Mouse (Mus musculus) forebrain, embryonic 14.5 days (tissue): ENCODE data around the gene Rab5if. TPM values are rescaled to one million over a fixed set of nuclear protein-coding genes. Genes with fewer than 3 reads are reported as not detected.

Experiments used
- ATAC-seq: fragments of 200-750 bp; cut with Nextera tagmentation; 2 replicates; pipeline ENCODE4 v1.8.0; 2017; ENCODE audit warnings: mild to moderate bottlenecking, moderate library complexity
- DNase-seq: peaks from one replicate; pipeline ENCODE4 v3.0.0-alpha.2; 2015; ENCODE audit warnings: low spot score
- H3K27ac ChIP-seq: fragments of 300-500 bp; sonication (generic); 2 replicates; pipeline ENCODE4 v1.5.1; 2014; ENCODE audit warnings: low read depth, mild to moderate bottlenecking, control low read depth, low read length, moderate library complexity
- H3K27me3 ChIP-seq: fragments of 300-500 bp; sonication (generic); replicated peaks from 2 replicates; pipeline ENCODE4 v1.6.1; 2014; ENCODE audit warnings: low read length, control low read depth, mixed read lengths; ENCODE audit not compliant: control insufficient read depth, insufficient read depth
- H3K36me3 ChIP-seq: fragments of 300-500 bp; sonication (generic); 2 replicates; pipeline ENCODE4 v1.6.1; 2014; ENCODE audit warnings: low read length, control low read depth; ENCODE audit not compliant: control insufficient read depth, insufficient read depth
- H3K4me1 ChIP-seq: fragments of 300-500 bp; sonication (generic); 2 replicates; pipeline ENCODE4 v1.6.1; 2014; ENCODE audit warnings: antibody characterized with exemption, low read length, control low read depth; ENCODE audit not compliant: control insufficient read depth, insufficient read depth
- H3K4me2 ChIP-seq: fragments of 300-500 bp; sonication (generic); 2 replicates; pipeline ENCODE4 v1.6.1; 2014; ENCODE audit warnings: mild to moderate bottlenecking, control low read depth, low read length
- H3K4me3 ChIP-seq: fragments of 300-500 bp; sonication (generic); 2 replicates; pipeline ENCODE4 v1.5.1; 2014; ENCODE audit warnings: low read depth, low read length, control low read depth
- H3K9ac ChIP-seq: fragments of 300-500 bp; sonication (generic); 2 replicates; pipeline ENCODE4 v1.6.1; 2014; ENCODE audit warnings: mild to moderate bottlenecking, low read length, control low read depth, moderate library complexity
- H3K9me3 ChIP-seq: fragments of 300-500 bp; sonication (generic); replicated peaks from 2 replicates; pipeline ENCODE4 v1.6.1; 2016; ENCODE audit warnings: low read length, control low read depth, mixed read lengths; ENCODE audit not compliant: control insufficient read depth
- WGBS: fragments of 180-500 bp; shearing (Covaris S2); extraction: QIAGEN DNeasy Blood & Tissue Kit; methylation state at CpG from one replicate; pipeline ENCODE4 v1.1.7; 2014; 5-methylcytosine and 5-hydroxymethylcytosine counted together
- polyA plus RNA-seq: library from polyadenylated mRNA; unstranded; fragments of >200 nt; fragmentation: Nextera tagmentation; extraction: Ambion mirVana; gene quantifications from 2 replicates; pipeline ENCODE4 v1.2.1, GENCODE M21; 2014

The Rab5if gene
- polyA plus RNA-seq, 1 experiment from 2014 or later: 174 TPM

DNA sequence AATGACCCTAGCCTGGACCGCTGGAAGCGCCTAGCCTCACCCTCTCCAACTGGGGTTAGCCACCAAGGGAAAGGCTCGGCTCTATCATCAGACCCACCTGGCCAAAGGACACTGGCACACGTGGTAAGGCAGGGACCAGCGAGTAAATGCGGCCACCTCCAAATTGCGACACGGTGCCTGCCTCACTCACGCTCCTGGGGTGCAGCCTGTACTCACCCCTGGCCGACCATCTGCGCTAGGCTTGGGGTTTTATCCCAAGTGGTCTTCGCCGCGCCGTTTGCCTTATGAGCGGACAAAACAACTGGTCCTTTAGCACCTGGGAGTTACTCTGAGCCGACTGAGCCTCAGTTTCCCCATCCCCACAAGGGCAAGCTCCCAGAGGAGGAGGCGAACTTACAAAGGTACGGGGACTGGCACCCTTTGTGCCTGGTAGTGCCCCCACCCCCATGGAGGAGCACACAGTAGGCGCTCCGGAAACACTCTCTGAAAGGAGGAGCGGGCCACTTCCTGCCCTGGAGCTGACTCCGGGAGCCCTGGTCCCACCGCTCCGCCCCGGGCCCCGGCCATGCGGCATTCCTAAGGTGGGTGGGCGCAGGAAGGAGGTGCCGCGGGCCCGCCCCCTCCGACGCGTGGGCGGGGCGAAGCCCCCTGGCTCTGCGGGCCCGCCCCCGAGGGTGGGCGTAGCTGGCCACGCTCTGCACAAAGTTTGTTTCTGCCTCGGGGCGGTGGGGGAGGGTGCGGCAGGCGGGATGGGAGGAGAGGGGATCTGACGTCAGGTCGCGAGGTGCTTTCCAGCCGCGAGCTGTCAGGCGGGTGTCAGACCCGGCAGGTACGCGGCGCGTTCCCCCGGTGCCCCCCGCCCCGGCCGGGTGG, 23.4 kb upstream of the Rab5if start, which contains the start of gene Tgif2:
Gene Tgif2, plus strand, starts transcription at position 689 of the 873 bp plus-strand sequence.
- peak; percentile 75 for ATAC-seq
- H3K36me3 ChIP-seq: no peaks in the 10 kb centered on the region

GRCm38 (mm10) chr2:156840301-156841027, 22.5 kb upstream of the Rab5if start:
- ATAC-seq: peak; percentile 60
- H3K4me2 ChIP-seq: peak overlapping the region; percentile 83
- H3K4me3 ChIP-seq: peak overlapping the region; percentile 79
- H3K27me3 ChIP-seq: no peaks in the 10 kb centered on the region
- no peaks in the 10 kb centered on the region for H3K9me3 ChIP-seq
- peak overlapping the region; percentile 81 for H3K9ac ChIP-seq
- DNase-seq: peak; percentile 67
- WGBS: under 1% methylated on average over 55 of the region's 79 CpGs
- peak overlapping the region; percentile 92 for H3K27ac ChIP-seq
- H3K4me1 ChIP-seq: peaks cover 36% of the 10 kb centered on the region
- H3K36me3 ChIP-seq: no peaks in the 10 kb centered on the region; the same call in 1 of the 2 replicates

More for the DNA sequence above, 23.4 kb upstream of the Rab5if start, which contains the start of gene Tgif2:
- WGBS: 2% methylated on average over 55 of the region's 61 CpGs
- Histone ChIP-seq H3K9me3 (no peaks in the 10 kb centered on the region), H3K4me1 (peaks cover 27% of the 10 kb centered on the region), H3K4me2 (peak within 1 kb of the TSS; percentile 83), H3K27me3 (no peaks in the 10 kb centered on the region), H3K9ac (peak within 1 kb of the TSS; percentile 81), H3K27ac (peak within 1 kb of the TSS; percentile 92), H3K4me3 (peak within 1 kb of the TSS; percentile 79)
- peak; percentile 92 for DNase-seq

DNA sequence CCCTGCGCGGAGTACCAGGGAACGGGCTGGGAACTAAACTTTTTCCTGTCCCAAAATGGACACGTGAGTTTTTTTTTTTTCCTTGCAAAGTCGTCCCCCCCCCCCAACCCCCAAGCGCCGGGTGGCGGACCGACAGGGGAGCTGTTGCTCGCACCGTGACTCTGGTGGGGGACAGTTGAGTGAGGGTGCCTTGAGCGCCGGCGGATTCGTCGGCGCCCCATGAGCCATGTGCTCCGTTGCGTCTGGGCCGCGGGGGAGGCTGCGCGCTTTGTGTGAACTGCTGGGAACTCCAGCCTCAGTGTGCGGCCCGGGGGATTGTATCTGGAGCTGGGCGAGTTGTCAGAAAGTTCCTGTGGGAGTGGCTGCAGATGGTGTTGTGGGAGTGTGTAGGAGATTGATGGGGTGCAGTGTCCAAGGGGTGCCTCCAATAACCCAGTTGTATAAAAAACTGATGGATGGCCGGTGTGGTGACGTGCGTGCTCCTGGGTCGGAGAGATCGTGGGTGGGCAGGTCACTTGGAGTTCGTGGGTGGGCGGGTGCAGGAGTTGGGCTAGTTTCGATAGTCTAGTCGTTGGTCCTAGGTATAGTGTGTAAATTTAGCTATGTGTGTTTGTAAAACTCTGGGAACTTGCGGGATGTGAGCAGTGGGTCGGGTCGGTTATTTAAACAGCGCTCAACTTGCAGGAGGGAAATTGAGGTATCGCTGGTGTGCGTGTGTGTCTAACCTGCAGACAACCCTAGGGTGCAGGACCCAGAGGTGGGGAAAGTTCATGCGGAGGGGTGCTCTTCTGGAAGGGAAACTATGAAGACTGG, 21.7 kb upstream of the Rab5if start:
- H3K9ac ChIP-seq: peak overlapping the region; percentile 81
- peak overlapping the region; percentile 79 for H3K4me3 ChIP-seq
- ATAC-seq: peak; percentile 11; the same call in 1 of the 2 replicates
- peaks cover 37% of the 10 kb centered on the region for H3K4me1 ChIP-seq
- H3K9me3 ChIP-seq: no peaks in the 10 kb centered on the region
- peaks cover 8% of the 10 kb centered on the region; the same call in 1 of the 2 replicates for H3K36me3 ChIP-seq
- DNase-seq: peak; percentile 70
- WGBS: under 1% methylated on average over 39 of the region's 42 CpGs
- H3K27me3 ChIP-seq: no peaks in the 10 kb centered on the region
- peak overlapping the region; percentile 83 for H3K4me2 ChIP-seq
- peak overlapping the region; percentile 92 for H3K27ac ChIP-seq

- Histone ChIP-seq H3K4me3 (peak overlapping the region; percentile 79), H3K4me2 (peak overlapping the region; percentile 83), H3K27ac (peak overlapping the region; percentile 92), H3K4me1 (peaks cover 37% of the 10 kb centered on the region), H3K9me3 (no peaks in the 10 kb centered on the region), H3K27me3 (no peaks in the 10 kb centered on the region), H3K36me3 (peaks cover 14% of the 10 kb centered on the region), H3K9ac (peak overlapping the region; percentile 81)
- under 1% methylated on average over 20 of the region's 20 CpGs for WGBS
- ATAC-seq: peak; percentile 33
- DNase-seq: peak; percentile 91
Measured at GRCm38 (mm10) chr2:156841841-156842706, 20.9 kb upstream of the Rab5if start.

GRCm38 (mm10) chr2:156842711-156843110, 20.2 kb upstream of the Rab5if start:
- H3K36me3 ChIP-seq: peaks cover 21% of the 10 kb centered on the region
- H3K9ac ChIP-seq: peak overlapping the region; percentile 36
- no peaks in the 10 kb centered on the region for H3K9me3 ChIP-seq
- H3K4me3 ChIP-seq: peak overlapping the region; percentile 79
- 8% methylated on average over 11 of the region's 11 CpGs for WGBS
- H3K4me2 ChIP-seq: peak overlapping the region; percentile 83
- DNase-seq: no peak
- ATAC-seq: no peak
- peaks cover 37% of the 10 kb centered on the region for H3K4me1 ChIP-seq
- peak overlapping the region; percentile 92 for H3K27ac ChIP-seq
- no peaks in the 10 kb centered on the region for H3K27me3 ChIP-seq

DNA sequence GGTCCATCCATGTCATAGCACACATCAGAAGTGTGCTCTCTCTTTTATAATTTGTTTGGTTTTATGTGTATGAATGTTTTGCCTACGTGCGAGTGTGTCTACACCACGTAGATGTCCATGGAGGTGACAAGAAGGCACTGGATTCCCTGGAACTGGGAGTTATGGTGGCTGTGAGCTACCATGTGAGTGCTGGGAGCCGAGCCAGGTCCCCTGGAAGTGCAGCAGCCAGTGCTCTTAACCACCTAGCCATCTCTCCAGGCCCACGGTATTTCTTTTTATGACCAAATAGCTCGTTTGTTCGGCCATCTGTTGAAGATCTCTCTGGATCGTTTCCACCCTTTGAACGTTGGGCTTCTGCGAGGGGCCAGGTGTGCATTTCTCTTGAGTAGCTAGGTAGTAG, 19.6 kb upstream of the Rab5if start:
- DNase-seq (no peak), ATAC-seq (no peak)
- no peaks in the 10 kb centered on the region for H3K27me3 ChIP-seq
- H3K27ac ChIP-seq: no peak overlapping the region
- peak overlapping the region; percentile 83; the same call in 1 of the 2 replicates for H3K4me2 ChIP-seq
- H3K4me3 ChIP-seq: no peak overlapping the region
- peaks cover 27% of the 10 kb centered on the region for H3K36me3 ChIP-seq
- no peaks in the 10 kb centered on the region for H3K9me3 ChIP-seq
- peaks cover 37% of the 10 kb centered on the region for H3K4me1 ChIP-seq
- 54% methylated on average over 10 of the region's 10 CpGs for WGBS
- no peak overlapping the region for H3K9ac ChIP-seq

- DNase-seq: no peak
- ATAC-seq: no peak
- Histone ChIP-seq H3K4me1 (peaks cover 34% of the 10 kb centered on the region), H3K27ac (0 out of 2 replicates have a peak overlapping the region, but pooled peaks have one; percentile 39), H3K9ac (no peak overlapping the region), H3K4me3 (no peak overlapping the region), H3K36me3 (peaks cover 39% of the 10 kb centered on the region), H3K27me3 (no peaks in the 10 kb centered on the region), H3K9me3 (no peaks in the 10 kb centered on the region), H3K4me2 (no peak overlapping the region; the same call in 1 of the 2 replicates)
- 41% methylated on average over 10 of the region's 10 CpGs for WGBS
Measured at GRCm38 (mm10) chr2:156844715-156845114, 18.2 kb upstream of the Rab5if start.
